Mouse (Mus musculus) thymus, adult 18-20 months (tissue): Measurements from ENCODE around the gene Nudt3.
"Not testable (repeated sequence)": the region's sequence is repeated elsewhere in the genome, so short reads cannot be mapped to it uniquely, and the experiment has no call there.

Experiments
- DNase-seq, 2 experiments: peaks; one replicate each; pipeline ENCODE4 v3.0.0; 2022; ENCODE audit warnings: mixed read lengths in 2 of 2

Gene Nudt3

DNA sequence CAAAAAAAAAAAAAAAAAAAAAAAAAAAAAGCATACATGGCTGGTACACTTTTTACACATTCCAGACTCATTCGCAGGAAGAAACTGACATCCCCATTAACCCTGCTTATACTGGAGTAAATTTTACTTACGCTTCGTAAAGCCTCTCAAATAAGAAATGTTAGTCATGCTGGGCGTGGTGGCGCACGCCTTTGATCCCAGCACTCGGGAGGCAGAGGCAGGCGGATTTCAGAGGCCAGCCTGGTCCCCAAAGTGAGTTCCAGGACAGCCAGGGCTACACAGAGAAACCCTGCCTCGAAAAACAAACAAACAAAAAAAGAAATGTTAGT, 12.2 kb upstream of the Nudt3 start:
- not testable (repeated sequence) for DNase-seq

GRCm38 (mm10) chr17:27634871-27635574, 11.7 kb upstream of the Nudt3 start, which contains the start of gene RPS10-NUDT3:
TSS of gene RPS10-NUDT3 (minus strand) at chr17:27635222.
- peak; percentile 79 to 80 for DNase-seq

DNA sequence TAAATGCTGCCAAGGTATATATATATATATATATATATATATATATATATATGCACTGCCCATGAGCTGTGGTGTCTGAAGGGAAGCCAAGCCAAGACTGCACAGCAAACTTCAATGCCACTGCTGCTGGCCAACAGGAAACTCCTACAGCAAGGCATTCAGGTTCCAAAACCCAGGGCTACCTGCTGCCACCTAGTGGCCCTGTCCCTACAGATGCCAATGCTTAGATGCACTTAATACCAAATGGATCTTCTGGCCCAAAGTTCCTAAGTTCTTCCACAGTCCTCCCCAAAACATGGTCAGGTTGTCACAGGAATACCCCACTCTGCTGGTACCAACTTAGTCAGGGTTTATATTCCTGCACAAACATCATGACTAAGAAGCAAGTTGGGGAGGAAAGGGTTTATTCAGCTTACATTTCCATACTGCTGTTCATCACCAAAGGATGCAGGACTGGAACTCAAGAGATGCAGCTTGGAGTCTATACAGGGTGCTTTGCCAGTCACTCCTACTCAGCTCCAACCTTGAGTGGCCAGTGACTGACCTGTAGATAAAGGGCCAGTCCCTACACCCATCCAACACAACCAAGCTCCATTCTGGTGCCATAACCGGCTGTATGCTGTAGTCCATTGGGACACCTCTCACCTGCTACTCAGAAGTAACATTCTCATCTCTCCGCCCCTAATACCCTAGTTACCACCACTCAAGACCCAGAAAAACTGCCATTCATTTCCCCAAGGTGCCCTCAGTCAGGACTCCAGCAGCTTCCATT, 6.1 kb upstream of the Nudt3 start:
- peak; percentile 46 to 53 for DNase-seq

- no peak for DNase-seq
These were observed 5.1 kb upstream of the Nudt3 start for GRCm38 (mm10) chr17:27628376-27628775.

- DNase-seq: no peak
These were observed 4.2 kb upstream of the Nudt3 start for GRCm38 (mm10) chr17:27627451-27627850.

DNA sequence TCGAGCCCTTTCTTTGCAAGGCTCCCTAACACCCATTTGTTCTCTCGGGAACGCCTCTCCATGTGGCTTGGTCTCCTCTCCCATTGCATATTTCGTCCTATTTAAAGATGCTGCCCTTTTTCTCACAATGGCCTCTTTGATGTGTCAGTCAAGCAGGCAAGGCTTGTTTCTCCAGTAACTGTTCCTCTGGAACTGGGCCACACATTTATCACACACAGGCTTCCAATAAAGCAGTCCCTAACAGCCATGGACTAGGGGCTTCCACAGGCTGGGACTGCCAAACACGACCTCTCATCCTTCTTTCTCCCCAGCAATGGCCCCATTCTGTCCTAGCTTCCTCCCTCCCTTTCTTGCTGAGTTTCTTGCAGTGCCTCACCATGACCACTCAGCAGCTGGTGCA, 3.4 kb upstream of the Nudt3 start:
- DNase-seq: no peak

- no peak for DNase-seq
These were observed 2.4 kb upstream of the Nudt3 start for GRCm38 (mm10) chr17:27625455-27626251.

DNA sequence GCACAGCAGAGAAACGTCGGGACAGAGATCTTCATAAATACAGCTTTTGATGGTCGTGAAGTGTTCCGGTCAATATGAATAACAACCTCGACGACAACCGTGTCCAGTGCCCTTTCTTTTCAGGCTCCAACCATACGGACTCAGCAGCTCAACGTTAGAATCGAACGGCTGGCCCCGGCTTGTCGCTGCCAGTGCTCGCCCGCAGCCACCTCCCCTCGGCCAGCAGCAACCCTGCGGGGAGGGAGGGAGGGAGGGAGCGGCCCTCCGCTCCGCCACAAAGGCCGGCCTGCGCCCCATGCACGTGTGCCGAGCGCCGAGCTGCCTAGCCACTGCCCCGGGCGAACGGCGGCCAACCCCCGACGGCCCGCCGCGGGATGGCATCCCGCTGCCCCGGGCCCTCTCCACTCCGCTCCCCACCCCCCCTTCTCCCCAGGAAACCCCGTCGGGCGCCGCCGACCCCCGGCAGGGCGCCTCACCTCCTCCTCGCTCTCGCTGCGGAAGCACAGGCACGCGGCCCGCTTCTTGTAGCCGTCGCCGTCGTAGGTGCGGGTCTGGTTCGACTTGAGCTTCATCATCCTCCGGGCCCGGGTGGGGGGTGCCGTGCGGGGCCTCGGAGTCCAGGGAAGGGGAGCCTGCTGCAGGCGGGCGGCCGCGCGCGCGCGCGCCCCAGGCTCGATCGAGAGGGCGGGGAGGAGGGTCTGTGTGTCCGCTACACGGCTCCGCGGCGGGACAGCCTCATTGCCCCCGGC, 510 bp downstream of the Nudt3 start:
- DNase-seq: peak; percentile 53 to 61

DNA sequence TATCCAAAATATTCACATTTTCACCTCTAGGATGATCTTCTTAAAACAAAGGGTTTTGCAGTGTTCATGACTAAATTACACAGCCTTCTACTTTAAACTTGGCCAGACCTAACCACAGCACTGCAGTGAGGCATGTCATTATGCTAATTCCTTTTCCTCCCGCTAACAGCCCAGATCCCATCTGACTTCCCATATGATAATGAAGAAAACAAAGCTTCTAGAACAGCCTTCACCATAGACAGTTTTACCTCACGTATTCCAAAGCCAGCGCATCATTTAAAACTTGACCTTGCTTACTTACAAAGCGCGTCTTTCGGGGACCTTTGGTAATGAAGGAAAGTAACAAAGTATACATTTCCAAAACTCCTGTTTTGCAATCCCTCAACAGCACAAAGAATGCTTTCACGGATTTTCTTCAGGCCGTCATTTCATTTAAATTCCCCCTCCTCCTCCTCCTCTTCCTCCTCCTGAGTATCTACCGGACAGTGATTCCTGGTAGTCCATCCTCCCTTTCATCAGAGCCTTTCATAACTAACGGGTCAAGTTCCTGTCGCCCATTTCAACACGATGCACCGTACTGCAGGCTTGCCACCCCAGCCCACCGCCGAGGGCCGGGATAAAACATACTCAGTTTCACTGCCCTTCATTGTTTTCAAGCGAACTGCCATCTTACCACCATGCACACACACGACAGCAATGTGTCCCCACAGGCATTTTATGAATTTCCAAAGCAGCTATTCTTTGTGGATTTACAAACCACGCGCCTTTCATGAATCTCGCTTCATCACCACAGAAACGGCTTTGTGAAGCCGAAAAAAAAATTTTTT, 1.4 kb downstream of the Nudt3 start:
- no peak for DNase-seq

DNA sequence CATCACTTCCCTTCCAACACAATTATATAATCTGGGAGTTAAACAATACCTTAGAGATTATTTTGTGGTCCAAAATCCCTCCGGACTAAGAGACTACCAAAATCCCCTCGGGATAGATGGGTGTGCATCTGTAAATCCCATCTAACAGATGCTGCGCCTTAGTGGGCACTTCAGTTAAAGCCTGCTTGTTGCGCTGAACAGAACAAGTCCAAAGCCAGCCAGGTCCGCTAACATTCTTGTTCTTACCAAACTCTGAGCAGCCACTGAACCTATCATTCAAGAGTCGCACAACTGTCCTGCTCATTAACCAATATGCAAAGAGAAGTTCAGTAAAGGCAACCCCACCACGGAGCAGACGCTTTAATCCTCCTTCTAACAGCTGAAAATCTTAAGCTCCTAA, 2.1 kb downstream of the Nudt3 start:
- DNase-seq: no peak

DNA sequence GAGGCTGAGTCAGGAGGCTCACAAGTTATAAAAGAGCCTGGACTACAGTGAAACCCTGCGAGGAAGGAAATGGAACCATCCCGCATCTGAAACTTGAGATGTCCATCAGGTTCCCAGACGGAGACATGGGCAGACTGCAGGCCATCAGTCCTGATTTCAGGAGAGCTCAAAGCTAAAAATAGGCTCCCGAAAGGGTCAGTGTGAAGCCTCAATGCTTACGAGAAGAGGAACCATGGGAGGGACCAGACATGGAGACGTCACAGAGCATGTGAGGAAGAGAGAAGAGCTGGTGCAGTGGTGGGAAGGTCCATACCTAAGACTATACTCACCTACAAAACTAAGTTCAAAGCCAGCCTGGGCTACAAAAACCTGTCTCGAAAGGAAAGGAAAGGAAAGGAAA, 7.9 kb downstream of the Nudt3 start:
- DNase-seq: no peak

DNA sequence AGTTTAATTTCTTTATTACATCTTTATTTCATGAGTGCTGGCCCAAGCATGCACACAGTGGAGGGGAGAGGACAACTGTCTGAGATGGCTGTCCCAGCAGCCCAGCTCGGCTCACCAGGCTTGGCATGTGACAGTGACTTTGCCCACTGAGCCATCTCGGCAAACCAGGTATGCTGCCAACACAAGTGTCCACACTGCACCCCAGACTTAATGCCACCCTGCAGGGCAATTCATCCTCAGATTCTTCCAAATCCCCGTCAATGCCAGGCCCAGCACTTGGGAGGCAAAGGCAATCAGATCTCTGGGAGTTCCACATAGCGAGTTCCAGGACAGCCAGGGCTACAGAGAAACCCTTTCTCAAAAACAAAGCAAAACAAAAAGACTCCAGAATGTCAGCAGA, 10.3 kb downstream of the Nudt3 start:
- no peak for DNase-seq

GRCm38 (mm10) chr17:27611994-27612393, 11.3 kb downstream of the Nudt3 start:
- DNase-seq: no peak

DNA sequence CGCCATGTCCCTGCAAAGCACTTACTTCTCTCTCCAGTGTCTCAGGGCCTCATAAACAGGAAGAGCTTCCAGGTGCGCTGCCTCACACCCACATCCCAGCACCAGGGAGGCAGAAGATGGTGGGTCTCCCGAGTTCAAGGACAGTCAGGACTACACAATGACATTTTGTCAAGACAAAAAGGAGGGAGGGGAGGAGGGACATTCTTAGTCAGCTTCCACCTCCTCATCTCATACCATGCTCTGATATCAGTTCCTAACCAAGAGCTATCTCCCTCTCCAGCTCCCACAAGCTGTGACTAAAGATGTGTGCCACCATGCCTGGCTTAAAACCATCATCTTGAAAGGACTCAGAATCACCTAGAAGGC, 11.8 kb downstream of the Nudt3 start:
- DNase-seq: no peak

DNA sequence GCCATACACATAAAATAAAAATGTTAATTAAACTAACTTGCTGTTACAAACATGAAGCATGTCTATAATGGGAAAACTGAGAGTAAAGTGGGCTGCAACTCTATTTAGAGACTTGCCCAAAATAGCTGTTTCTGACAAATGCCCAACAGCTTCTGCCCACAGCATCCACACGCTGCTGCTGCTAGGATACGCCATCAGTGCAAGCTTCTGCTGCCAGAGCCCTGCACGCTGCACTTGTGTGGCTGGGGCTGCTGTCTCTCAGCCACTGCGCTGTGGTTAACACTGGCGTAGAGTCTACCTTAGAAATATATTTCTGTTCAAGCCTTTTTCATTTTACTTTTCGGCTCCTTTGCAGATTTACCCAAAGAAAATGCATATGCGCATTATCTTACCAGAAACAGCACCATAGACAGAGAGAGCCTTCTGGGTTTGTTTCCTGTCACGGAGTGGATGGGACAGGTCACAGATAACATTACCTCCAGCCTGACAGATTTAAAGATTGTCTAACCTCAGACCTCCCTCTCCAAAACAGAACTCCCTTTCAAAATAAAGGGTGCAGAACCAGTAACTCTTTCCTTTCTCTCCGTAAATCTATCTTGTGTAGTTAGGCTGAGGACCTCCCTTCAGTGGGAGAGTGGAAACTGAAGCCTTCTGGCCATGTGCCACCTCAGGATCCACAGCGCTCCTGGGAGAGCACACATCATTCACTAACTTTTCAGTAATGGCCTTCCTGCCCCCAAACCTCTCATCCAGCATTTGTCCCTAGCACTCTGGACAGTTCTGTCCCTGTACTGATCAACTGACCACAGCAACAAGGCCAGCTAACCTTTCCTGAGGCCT, 12.4 kb downstream of the Nudt3 start:
- DNase-seq: no peak

DNA sequence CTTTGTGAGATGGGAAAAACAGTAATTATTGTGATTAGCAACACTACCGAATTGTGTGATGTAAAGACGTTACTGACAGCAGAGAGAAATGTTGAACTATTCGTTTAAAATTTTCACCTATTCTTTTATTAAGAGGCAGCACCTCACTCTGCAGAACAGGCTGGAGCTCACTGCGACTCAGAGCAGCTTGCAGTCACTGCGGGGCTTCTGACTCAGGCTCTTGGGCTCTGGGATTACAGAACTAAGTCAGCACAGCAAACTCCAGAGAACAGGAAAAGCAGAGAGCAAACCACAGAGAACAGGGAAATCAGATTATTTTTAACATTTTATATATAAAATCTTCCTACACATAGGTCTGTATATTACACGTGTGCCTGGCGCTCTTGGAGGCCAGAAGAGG, 13.7 kb downstream of the Nudt3 start:
- DNase-seq: no peak

GRCm38 (mm10) chr17:27603522-27604234, 19.6 kb downstream of the Nudt3 start:
- DNase-seq: no peak

- no peak for DNase-seq
These were observed 20.3 kb downstream of the Nudt3 start for GRCm38 (mm10) chr17:27603036-27603435.

DNA sequence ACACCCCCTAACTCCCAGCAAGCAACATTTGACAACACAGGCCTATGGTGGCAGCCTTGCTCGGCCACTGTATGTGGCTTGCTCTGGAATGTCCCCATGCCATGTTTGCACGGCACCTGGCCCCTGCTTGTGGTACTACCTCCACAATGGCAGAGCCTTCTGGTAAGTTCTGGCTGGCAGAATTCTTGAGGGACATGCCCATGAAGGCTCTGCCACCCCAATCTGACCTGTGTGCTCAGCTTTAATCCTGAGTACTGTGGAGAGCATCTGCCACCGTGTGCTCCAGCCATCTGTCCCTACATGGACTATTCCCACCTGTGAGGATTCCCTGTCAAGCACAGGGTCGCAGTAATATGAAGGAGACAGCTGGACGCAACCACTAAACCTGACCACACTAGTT, 22.4 kb downstream of the Nudt3 start:
- DNase-seq: no peak

- DNase-seq: no peak
These were observed 23.0 kb downstream of the Nudt3 start for GRCm38 (mm10) chr17:27600286-27600685.
